Mouse (Mus musculus) forebrain, embryonic 14.5 days (tissue): ENCODE results near the gene Ccdc60. TPM values are rescaled to one million over a fixed set of nuclear protein-coding genes. Genes with fewer than 3 reads are reported as not detected.

Experiments used
- ATAC-seq: fragments of 200-750 bp; cut with Nextera tagmentation; 2 replicates; pipeline ENCODE4 v1.8.0; 2017; ENCODE audit warnings: mild to moderate bottlenecking, moderate library complexity
- DNase-seq: peaks from one replicate; pipeline ENCODE4 v3.0.0-alpha.2; 2015; ENCODE audit warnings: low spot score
- H3K27ac ChIP-seq: fragments of 300-500 bp; sonication (generic); 2 replicates; pipeline ENCODE4 v1.5.1; 2014; ENCODE audit warnings: low read depth, mild to moderate bottlenecking, control low read depth, low read length, moderate library complexity
- H3K27me3 ChIP-seq: fragments of 300-500 bp; sonication (generic); replicated peaks from 2 replicates; pipeline ENCODE4 v1.6.1; 2014; ENCODE audit warnings: low read length, control low read depth, mixed read lengths; ENCODE audit not compliant: control insufficient read depth, insufficient read depth
- H3K36me3 ChIP-seq: fragments of 300-500 bp; sonication (generic); 2 replicates; pipeline ENCODE4 v1.6.1; 2014; ENCODE audit warnings: low read length, control low read depth; ENCODE audit not compliant: control insufficient read depth, insufficient read depth
- H3K4me1 ChIP-seq: fragments of 300-500 bp; sonication (generic); 2 replicates; pipeline ENCODE4 v1.6.1; 2014; ENCODE audit warnings: antibody characterized with exemption, low read length, control low read depth; ENCODE audit not compliant: control insufficient read depth, insufficient read depth
- H3K4me2 ChIP-seq: fragments of 300-500 bp; sonication (generic); 2 replicates; pipeline ENCODE4 v1.6.1; 2014; ENCODE audit warnings: mild to moderate bottlenecking, control low read depth, low read length
- H3K4me3 ChIP-seq: fragments of 300-500 bp; sonication (generic); 2 replicates; pipeline ENCODE4 v1.5.1; 2014; ENCODE audit warnings: low read depth, low read length, control low read depth
- H3K9ac ChIP-seq: fragments of 300-500 bp; sonication (generic); 2 replicates; pipeline ENCODE4 v1.6.1; 2014; ENCODE audit warnings: mild to moderate bottlenecking, low read length, control low read depth, moderate library complexity
- H3K9me3 ChIP-seq: fragments of 300-500 bp; sonication (generic); replicated peaks from 2 replicates; pipeline ENCODE4 v1.6.1; 2016; ENCODE audit warnings: low read length, control low read depth, mixed read lengths; ENCODE audit not compliant: control insufficient read depth
- WGBS: fragments of 180-500 bp; shearing (Covaris S2); extraction: QIAGEN DNeasy Blood & Tissue Kit; methylation state at CpG from one replicate; pipeline ENCODE4 v1.1.7; 2014; 5-methylcytosine and 5-hydroxymethylcytosine counted together
- polyA plus RNA-seq: library from polyadenylated mRNA; unstranded; fragments of >200 nt; fragmentation: Nextera tagmentation; extraction: Ambion mirVana; gene quantifications from 2 replicates; pipeline ENCODE4 v1.2.1, GENCODE M21; 2014

Gene Ccdc60
- polyA plus RNA-seq, 1 experiment from 2014 or later = 0.89 TPM

DNA sequence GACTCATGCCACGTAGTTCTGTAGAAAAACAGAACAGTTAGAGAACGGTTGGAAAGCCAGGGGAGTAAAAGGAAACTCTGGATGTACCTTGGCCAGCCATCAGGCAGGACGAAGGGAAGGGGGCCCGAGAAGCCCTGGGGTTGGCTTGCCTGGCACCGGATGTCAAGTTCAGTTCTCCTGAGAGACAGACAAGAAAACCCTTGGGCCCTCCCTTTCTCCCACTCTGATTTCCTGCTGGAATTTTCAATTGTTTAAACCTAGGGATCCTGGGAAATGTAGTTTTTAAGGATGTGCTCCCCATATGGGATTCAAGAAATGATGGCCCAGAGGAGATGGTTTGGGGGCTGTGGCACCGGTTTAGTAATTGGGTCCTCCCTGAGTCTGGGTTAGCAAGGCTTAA, 60.4 kb downstream of the Ccdc60 start:
- H3K4me3 ChIP-seq = no peak overlapping the region
- no peak overlapping the region for H3K27ac ChIP-seq
- H3K9me3 ChIP-seq = no peaks in the 10 kb centered on the region
- no peak for ATAC-seq
- no peaks in the 10 kb centered on the region; the same call in 1 of the 2 replicates for H3K4me1 ChIP-seq
- H3K4me2 ChIP-seq = no peak overlapping the region
- no peaks in the 10 kb centered on the region for H3K27me3 ChIP-seq
- H3K9ac ChIP-seq = no peak overlapping the region
- WGBS = 79% methylated on average over 6 of the region's 6 CpGs
- no peaks in the 10 kb centered on the region for H3K36me3 ChIP-seq
- DNase-seq = no peak

DNA sequence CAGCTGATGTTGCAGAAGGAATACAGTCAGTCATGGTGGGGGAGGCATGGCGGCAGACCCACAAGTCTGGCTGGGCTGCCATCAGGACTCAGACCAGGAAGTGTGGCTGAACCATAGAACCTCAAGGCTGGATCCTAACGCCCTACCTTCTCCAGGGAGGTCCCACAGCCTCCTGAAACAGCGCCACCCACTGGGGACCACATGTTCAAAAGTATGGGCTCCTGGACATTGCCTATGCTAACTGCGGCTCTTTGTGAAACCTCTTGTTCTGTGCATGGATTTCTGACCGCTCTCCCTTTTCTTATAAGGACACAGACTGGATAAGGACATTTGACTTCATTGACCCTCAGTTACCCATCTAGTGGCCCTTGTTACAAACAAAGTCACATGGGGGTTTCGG, 64.8 kb downstream of the Ccdc60 start:
- ATAC-seq = no peak
- whole genome bisulfite sequencing = 72% methylated on average over 6 of the region's 6 CpGs
- H3K4me1 ChIP-seq = no peaks in the 10 kb centered on the region
- H3K27ac ChIP-seq = no peak overlapping the region
- DNase-seq = no peak
- H3K9ac ChIP-seq = no peak overlapping the region
- no peaks in the 10 kb centered on the region for H3K36me3 ChIP-seq
- H3K27me3 ChIP-seq = no peaks in the 10 kb centered on the region
- no peak overlapping the region for H3K4me3 ChIP-seq
- H3K4me2 ChIP-seq = no peak overlapping the region
- no peaks in the 10 kb centered on the region for H3K9me3 ChIP-seq

- 96% methylated on average over 3 of the region's 3 CpGs for WGBS
- ATAC-seq = no peak
Measured at GRCm38 (mm10) chr5:116221916-116222315, 66.9 kb downstream of the Ccdc60 start.

DNA sequence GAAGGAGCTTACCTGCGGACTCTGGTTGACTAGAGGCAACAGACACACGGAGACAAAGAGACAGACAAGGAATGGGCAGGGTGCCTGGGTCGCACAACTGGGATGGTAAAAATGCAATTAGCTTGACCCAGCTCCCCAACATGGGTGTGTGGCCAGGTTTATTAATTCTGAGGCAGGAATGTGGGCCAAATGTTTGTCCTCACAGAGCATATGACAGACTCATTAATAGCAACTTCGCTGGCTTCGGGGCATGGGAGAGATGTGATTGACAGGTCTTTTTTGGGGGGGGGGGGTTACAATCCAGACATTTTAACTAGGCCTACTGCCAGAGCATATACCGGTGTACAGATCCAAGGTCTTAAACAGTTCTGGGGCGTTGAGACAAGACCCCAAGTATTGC, 69.5 kb downstream of the Ccdc60 start:
- ATAC-seq (peak; percentile 58), DNase-seq (peak; percentile 57)
- Histone ChIP-seq H3K9ac (no peak overlapping the region), H3K27ac (no peak overlapping the region), H3K9me3 (no peaks in the 10 kb centered on the region), H3K27me3 (no peaks in the 10 kb centered on the region), H3K4me2 (no peak overlapping the region), H3K36me3 (no peaks in the 10 kb centered on the region), H3K4me1 (no peaks in the 10 kb centered on the region), H3K4me3 (no peak overlapping the region)
- 43% methylated on average over 7 of the region's 7 CpGs for WGBS

More at GRCm38 (mm10) chr5:116221916-116222315, 66.9 kb downstream of the Ccdc60 start:
- H3K9me3 ChIP-seq = no peaks in the 10 kb centered on the region
- H3K27ac ChIP-seq = no peak overlapping the region
- H3K4me2 ChIP-seq = no peak overlapping the region
- no peak for DNase-seq
- no peaks in the 10 kb centered on the region for H3K36me3 ChIP-seq
- no peaks in the 10 kb centered on the region for H3K4me1 ChIP-seq
- no peaks in the 10 kb centered on the region for H3K27me3 ChIP-seq
- H3K4me3 ChIP-seq = no peak overlapping the region
- no peak overlapping the region for H3K9ac ChIP-seq

DNA sequence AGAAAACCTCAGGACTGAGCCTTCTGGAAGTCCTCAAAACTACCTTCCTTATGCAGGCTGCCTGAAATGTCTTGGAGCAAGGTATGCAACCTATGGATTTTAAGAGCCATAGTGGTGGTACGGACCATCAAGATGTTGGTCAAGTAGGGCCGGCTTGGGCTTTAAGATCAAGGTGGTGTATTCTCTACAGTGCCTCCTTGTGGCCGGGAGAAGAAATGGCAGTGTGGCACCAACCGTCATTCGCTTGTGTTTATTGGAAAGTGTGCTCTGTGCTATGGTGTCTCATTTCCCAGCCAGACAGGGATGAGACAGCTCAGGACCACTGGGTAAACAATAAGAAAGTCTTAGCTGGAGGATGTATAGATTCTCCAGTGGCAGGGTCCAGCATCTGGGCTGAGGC, 76.1 kb downstream of the Ccdc60 start:
- Histone ChIP-seq H3K4me2 (no peak overlapping the region), H3K4me3 (no peak overlapping the region), H3K9ac (no peak overlapping the region), H3K4me1 (peaks cover 13% of the 10 kb centered on the region; the same call in 1 of the 2 replicates), H3K36me3 (no peaks in the 10 kb centered on the region), H3K9me3 (no peaks in the 10 kb centered on the region), H3K27me3 (no peaks in the 10 kb centered on the region), H3K27ac (no peak overlapping the region)
- DNase-seq = no peak
- ATAC-seq = no peak
- WGBS = 60% methylated on average over 5 of the region's 5 CpGs

GRCm38 (mm10) chr5:116209378-116210091, 79.2 kb downstream of the Ccdc60 start:
- DNase-seq (no peak), ATAC-seq (peak; percentile 27)
- no peaks in the 10 kb centered on the region for H3K9me3 ChIP-seq
- no peaks in the 10 kb centered on the region for H3K27me3 ChIP-seq
- peaks cover 13% of the 10 kb centered on the region; the same call in 1 of the 2 replicates for H3K4me1 ChIP-seq
- H3K4me2 ChIP-seq = 0 out of 2 replicates have a peak overlapping the region, but pooled peaks have one; percentile 32
- 27% methylated on average over 10 of the region's 11 CpGs for WGBS
- no peaks in the 10 kb centered on the region for H3K36me3 ChIP-seq
- peak overlapping the region; percentile 82 for H3K27ac ChIP-seq
- no peak overlapping the region for H3K4me3 ChIP-seq
- H3K9ac ChIP-seq = no peak overlapping the region; the same call in 1 of the 2 replicates

DNA sequence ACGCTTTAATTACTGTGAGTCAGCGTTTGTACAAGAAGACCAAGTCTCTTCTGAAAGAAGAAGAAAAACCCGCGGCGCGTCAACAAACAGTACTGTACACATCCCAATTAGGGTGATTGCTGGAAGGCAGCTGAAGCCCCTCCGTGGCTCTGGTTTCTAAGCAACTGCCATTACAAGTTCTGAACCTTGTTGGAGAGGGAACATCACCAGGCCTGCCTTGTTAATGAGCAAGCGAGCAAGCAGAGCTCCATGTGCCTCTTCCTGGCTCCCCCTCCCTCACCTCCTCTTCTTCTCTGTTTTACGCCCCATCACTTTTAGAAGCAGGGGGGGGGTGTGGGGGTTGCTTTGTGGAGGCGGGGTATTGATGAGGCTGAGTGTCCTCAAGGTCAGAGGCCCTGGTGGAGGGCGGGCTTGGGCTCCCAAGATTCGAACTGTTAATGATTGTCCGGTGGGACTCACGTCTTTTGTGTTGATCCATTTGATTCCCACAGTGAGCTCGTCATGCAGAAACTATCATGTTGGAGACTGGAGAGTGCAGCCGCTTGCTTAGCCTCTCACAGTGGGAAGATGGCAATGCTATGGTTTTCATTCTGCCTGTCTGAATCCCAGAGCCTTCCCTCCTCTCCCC, 79.9 kb downstream of the Ccdc60 start:
- H3K36me3 ChIP-seq = no peaks in the 10 kb centered on the region
- H3K4me3 ChIP-seq = no peak overlapping the region
- ATAC-seq (peak; percentile 85), DNase-seq (peak; percentile 95)
- H3K4me1 ChIP-seq = peaks cover 13% of the 10 kb centered on the region; the same call in 1 of the 2 replicates
- H3K9me3 ChIP-seq = no peaks in the 10 kb centered on the region
- H3K9ac ChIP-seq = no peak overlapping the region; the same call in 1 of the 2 replicates
- H3K27me3 ChIP-seq = no peaks in the 10 kb centered on the region
- H3K4me2 ChIP-seq = peak overlapping the region; percentile 32
- peak overlapping the region; percentile 82 for H3K27ac ChIP-seq
- 6% methylated on average over 16 of the region's 16 CpGs for WGBS

DNA sequence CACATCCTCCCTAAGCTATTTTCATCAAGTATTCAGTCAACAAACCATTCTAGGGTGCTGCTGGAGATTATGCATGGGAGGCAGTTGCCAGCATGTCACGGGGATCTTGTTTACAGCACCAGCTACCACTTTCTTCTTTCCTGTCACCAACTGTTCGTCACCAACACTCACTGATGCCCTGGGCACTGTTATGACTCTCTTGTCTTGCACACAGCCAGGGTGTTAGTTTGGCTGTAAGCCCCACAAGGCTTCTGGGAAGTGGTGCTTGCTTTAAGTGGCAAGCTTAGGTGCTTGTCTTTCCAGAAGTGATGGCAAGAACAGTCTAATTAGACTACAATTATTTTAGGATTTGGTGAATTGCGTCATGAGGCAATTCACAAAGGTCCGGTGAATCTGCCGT, 86.1 kb downstream of the Ccdc60 start:
- Histone ChIP-seq H3K9me3 (no peaks in the 10 kb centered on the region), H3K4me3 (no peak overlapping the region), H3K4me2 (no peak overlapping the region), H3K36me3 (no peaks in the 10 kb centered on the region), H3K9ac (no peak overlapping the region), H3K27ac (no peak overlapping the region), H3K4me1 (peaks cover 6% of the 10 kb centered on the region; the same call in 1 of the 2 replicates), H3K27me3 (no peaks in the 10 kb centered on the region)
- peak; percentile 76 for DNase-seq
- 44% methylated on average over 5 of the region's 5 CpGs for WGBS
- ATAC-seq = peak; percentile 79

- no peaks in the 10 kb centered on the region for H3K36me3 ChIP-seq
- H3K4me1 ChIP-seq = no peaks in the 10 kb centered on the region
- DNase-seq (no peak), ATAC-seq (no peak)
- H3K4me2 ChIP-seq = no peak overlapping the region
- no peak overlapping the region for H3K4me3 ChIP-seq
- 45% methylated on average over 11 of the region's 11 CpGs for WGBS
- H3K9me3 ChIP-seq = no peaks in the 10 kb centered on the region
- no peak overlapping the region for H3K9ac ChIP-seq
- no peaks in the 10 kb centered on the region for H3K27me3 ChIP-seq
- H3K27ac ChIP-seq = no peak overlapping the region
Measured at GRCm38 (mm10) chr5:116194499-116194898, 94.3 kb downstream of the Ccdc60 start.
